Comparison of ENCODE assay signal across 7 mouse cellular contexts in genomic region chr5:134455914-134456423, GRCm38 (mm10). TPM values are rescaled to one million over a fixed set of nuclear protein-coding genes. Genes with fewer than 3 reads are reported as not detected.
DNase-seq lines count a peak whose midpoint lies in the region; TF ChIP-seq lines count a peak whose summit lies in the region.

No protein-coding gene starts in this region.

- TF ChIP-seq CTCF in CH12.LX (conservative IDR thresholded peaks at IDR 0.05 in 1 of 2, IDR thresholded peaks at IDR 0.05 in 1 of 2; ENCODE audit: low read depth in 2 of 2, low read length in 2 of 2) = no peak

- in situ Hi-C loops in CH12.LX (cut with MboI; ENCODE audit: low pct_ligation_motif_present, low pct_unique_long_range_greater_than_20kb, low sequenced_read_pairs) = no loop called here

- H3K9me3 ChIP-seq in CH12.LX (replicated peaks; ENCODE audit: low read length) = peaks cover 9% of the 10 kb centered on the region

- H3K4me3 ChIP-seq in CH12.LX (replicated peaks in 1 of 3; ENCODE audit: low read depth in 2 of 3, low read length in 2 of 3, poor library complexity in 1 of 3) = peak overlapping the region; percentile 67 to 81 (median 79)
- H3K4me3 ChIP-seq in macrophage (ENCODE audit: inconsistent target) = peak overlapping the region; percentile 63

- TF ChIP-seq RAD21 in CH12.LX (IDR thresholded peaks at IDR 0.05; ENCODE audit: low read depth, low read length) = no peak

- H3K36me3 ChIP-seq in CH12.LX (replicated peaks in 1 of 2; ENCODE audit: control insufficient read depth in 1 of 2, insufficient read depth in 1 of 2, low read length in 1 of 2) (peaks cover 0 to 20% of the 10 kb centered on the region in 2 experiments), macrophage (ENCODE audit: inconsistent target) (no peaks in the 10 kb centered on the region)

- no peak for TF ChIP-seq EP300 in CH12.LX (IDR thresholded peaks at IDR 0.05; ENCODE audit: low read length)

- intact Hi-C loops in heart, postnatal 14 days (cut with DNase I) = no loop called here

- H3K79me2 ChIP-seq in CH12.LX (replicated peaks; ENCODE audit: control insufficient read depth, extremely low read depth, insufficient read depth, poor library complexity, severe bottlenecking) (no peaks in the 10 kb centered on the region), macrophage (ENCODE audit: inconsistent target) (no peaks in the 10 kb centered on the region)

- WGBS in macrophage (ENCODE audit: missing documents) = 2% methylated on average over 17 of the region's 17 CpGs

- DNase-seq in CH12.LX (ENCODE audit: extremely low read depth) = no peak
- peak; percentile 50 for DNase-seq in adipocyte (ENCODE audit: low spot score)
- DNase-seq in embryo, embryonic 11 days = peak; percentile 86
- peak; percentile 47 to 58 for DNase-seq in heart, postnatal 14 days
- peak; percentile 68 to 69 for DNase-seq in kidney, postnatal 36 days
- peak; percentile 32 for DNase-seq in right cerebral cortex, postnatal 25 days

- H3K4me1 ChIP-seq in CH12.LX (ENCODE audit: control insufficient read depth in 1 of 2, insufficient read depth in 2 of 2) = peaks cover 0 to 16% of the 10 kb centered on the region in 2 experiments; a peak in 2 of 4 replicates

- no peak overlapping the region for H3K27ac ChIP-seq in CH12.LX (ENCODE audit: insufficient read depth, low read depth)
- no peak overlapping the region for H3K27ac ChIP-seq in macrophage

- no peaks in the 10 kb centered on the region for H3K27me3 ChIP-seq in CH12.LX (replicated peaks)

- H3K9ac ChIP-seq in CH12.LX (ENCODE audit: insufficient read depth, low read depth) = peak overlapping the region; percentile 72

- dilution Hi-C loops in CH12.LX (cut with MboI; ENCODE audit: extremely low pct_ligation_motif_present, extremely low pct_unique_long_range_greater_than_20kb, low sequenced_read_pairs) = no loop called here

- no peak for TF ChIP-seq POLR2A in CH12.LX (IDR thresholded peaks at IDR 0.05; ENCODE audit: low read depth, low read length)

- peak overlapping the region; percentile 57 for H3K4me2 ChIP-seq in CH12.LX (ENCODE audit: insufficient read depth, low read depth, poor library complexity, severe bottlenecking)

TF ChIP-seq in CH12.LX, 34 proteins besides CTCF, POLR2A, EP300 and RAD21:
- TF ChIP-seq HCFC1 (IDR thresholded peaks at IDR 0.05; ENCODE audit: low read depth, low read length) (no peak), UBTF (IDR thresholded peaks at IDR 0.05; ENCODE audit: low read depth, low read length) (no peak), GABPA (IDR thresholded peaks at IDR 0.05; ENCODE audit: insufficient replicate concordance, low read depth, low read length) (no peak), MXI1 (IDR thresholded peaks at IDR 0.05; ENCODE audit: low read depth, low read length) (peak; percentile 43; the same call in 1 of the 2 replicates), TCF12 (IDR thresholded peaks at IDR 0.05; ENCODE audit: low read depth, low read length) (no peak), ELF1 (IDR thresholded peaks at IDR 0.05; ENCODE audit: low read depth, low read length) (no peak), MAZ (IDR thresholded peaks at IDR 0.05; ENCODE audit: low read depth, low read length) (no peak), KAT2A (IDR thresholded peaks at IDR 0.05; ENCODE audit: insufficient replicate concordance, low read length) (no peak), BHLHE40 (IDR thresholded peaks at IDR 0.05; ENCODE audit: low read depth, low read length) (peak; percentile 94), E2F4 (IDR thresholded peaks at IDR 0.05; ENCODE audit: insufficient replicate concordance, low read depth, low read length) (no peak), ETS1 (conservative IDR thresholded peaks at IDR 0.05; ENCODE audit: low read depth, low read length) (no peak), ZNF384 (IDR thresholded peaks at IDR 0.05; ENCODE audit: low read depth, low read length) (peak; percentile 83), USF1 (IDR thresholded peaks at IDR 0.05; ENCODE audit: low read depth, low read length) (peak; percentile 50), CHD2 (IDR thresholded peaks at IDR 0.05; ENCODE audit: low read length) (peak; percentile 78), ZKSCAN1 (IDR thresholded peaks at IDR 0.05; ENCODE audit: borderline replicate concordance, low read depth, low read length) (no peak), USF2 (conservative IDR thresholded peaks at IDR 0.05; ENCODE audit: low read depth, low read length) (peak; percentile 39), MAX (IDR thresholded peaks at IDR 0.05; ENCODE audit: low read length) (no peak)

RNA-seq across cellular contexts. Expression of gene Gtf2ird1, which starts 0.5 kb away (rescaled TPM):
- total RNA-seq in CH12.LX (2012; rRNA removed) = 12.2 and 13.1 TPM in 2 replicates
- 12.8 and 13.3 TPM in 2 replicates for total RNA-seq in CH12.LX (2014; rRNA removed)
- polyA plus RNA-seq in CH12.LX (2012; ENCODE audit: insufficient read length, low read depth) = 32.0 and 39.0 TPM in 2 replicates
- total RNA-seq in heart, postnatal 14 days (2021) = 10 to 100 TPM; 28.6 to 30.9 TPM
- 10 to 100 TPM in 24 of 26 experiments, 1 to 10 TPM in 2; 3.8 to 82.2 (median 46.0) TPM for total RNA-seq in macrophage (2018; cell fraction: chromatin; rRNA removed)
- total RNA-seq in macrophage (2018; cell fraction: cytosol; rRNA removed) = 10 to 100 TPM in 7 of 26 experiments, 1 to 10 TPM in 19; 5.1 to 11.2 (median 8.9) TPM
- 10 to 100 TPM in 21 of 26 experiments, 1 to 10 TPM in 5; 5.8 to 43.0 (median 13.9) TPM for total RNA-seq in macrophage (2018; cell fraction: nucleus; rRNA removed)
- polyA plus RNA-seq in macrophage (2018) = 6.7 to 13.2 TPM (median 12.1 TPM) in 3 replicates
